Comparison of ENCODE assay signal across 19 mouse cellular contexts in genomic region chr2:146499111-146499510, GRCm38 (mm10). TPM values are rescaled to one million over a fixed set of nuclear protein-coding genes. Genes with fewer than 3 reads are reported as not detected.
DNase-seq lines count a peak whose midpoint lies in the region; ATAC-seq and TF ChIP-seq lines count a peak whose summit lies in the region.
"Had no signal": no experiment of that assay in that cellular context is flagged by ENCODE, and none has a peak within 500 bp of the region (broad histone marks: within the 10 kb centered on the region; RNA-seq: fewer than 3 reads in every experiment).

No protein-coding gene starts in this region.

- no peak for ATAC-seq in liver, embryonic 15.5 days (ENCODE audit: insufficient read depth)
- no peak for ATAC-seq in liver, postnatal 0 days
- ATAC-seq in liver, embryonic 16.5 days (ENCODE audit: low read depth), result no peak
- no peak for ATAC-seq in stomach, postnatal 0 days (ENCODE audit: low FRiP score, low TSS enrichment)
- ATAC-seq: activated CD4-positive, CD25-positive, alpha-beta regulatory T cell, adult 4 months; forebrain, embryonic 15.5 days; Patski had no signal

- no peak for TF ChIP-seq CTCF in liver, postnatal 0 days (IDR thresholded peaks at IDR 0.05; ENCODE audit: low read depth)
- TF ChIP-seq CTCF in stomach, postnatal 0 days (IDR thresholded peaks at IDR 0.05; ENCODE audit: low read depth), result no peak

- H3K4me3 ChIP-seq in liver, embryonic 15.5 days (replicated peaks), result no peak overlapping the region
- no peak overlapping the region for H3K4me3 ChIP-seq in liver, postnatal 0 days (ENCODE audit: low read depth, low read length)
- no peak overlapping the region for H3K4me3 ChIP-seq in liver, embryonic 16.5 days (ENCODE audit: low read depth, low read length)
- no peak overlapping the region for H3K4me3 ChIP-seq in stomach, postnatal 0 days (ENCODE audit: low read depth, low read length)
- H3K4me3 ChIP-seq: embryonic facial prominence, embryonic 10.5 days; erythroblast, embryonic 14.5 days; forebrain, embryonic 15.5 days; heart, embryonic 13.5 days; hindbrain, embryonic 15.5 days had no signal

- H3K9ac ChIP-seq in liver, embryonic 15.5 days, result no peak overlapping the region
- H3K9ac ChIP-seq in liver, postnatal 0 days (replicated peaks), result no peak overlapping the region
- no peak overlapping the region for H3K9ac ChIP-seq in liver, embryonic 16.5 days (ENCODE audit: low read depth, low read length)
- H3K9ac ChIP-seq in stomach, postnatal 0 days (ENCODE audit: low read length), result no peak overlapping the region
- H3K9ac ChIP-seq: forebrain, embryonic 15.5 days; heart, embryonic 13.5 days; hindbrain, embryonic 15.5 days had no signal

- peak; percentile 19 for DNase-seq in adrenal gland, postnatal 14 days
- no peak for DNase-seq in adrenal gland, adult 2 months
- DNase-seq in liver, postnatal 0 days, result no peak
- no peak for DNase-seq in left cerebral cortex, postnatal 10 days (ENCODE audit: extremely low spot score in 1 of 2, low spot score in 2 of 2)
- DNase-seq in stomach, postnatal 0 days (ENCODE audit: low spot score), result no peak
- no peak for DNase-seq in left cerebral cortex, postnatal 36 days (ENCODE audit: low spot score in 2 of 2)
- DNase-seq: adrenal gland, adult 8-10 months; cerebellum, adult 2 months; cerebellum, postnatal 10 days; heart, postnatal 36 days had no signal

- 63% methylated on average over 1 of the region's 1 CpGs for WGBS in liver, embryonic 15.5 days (ENCODE audit: insufficient replicate concordance)
- 62% methylated on average over 1 of the region's 1 CpGs for WGBS in liver, postnatal 0 days (ENCODE audit: insufficient replicate concordance)
- WGBS in liver, embryonic 16.5 days (ENCODE audit: insufficient replicate concordance), result 65% methylated on average over 1 of the region's 1 CpGs
- WGBS in stomach, postnatal 0 days, result 77% methylated on average over 1 of the region's 1 CpGs

- H3K9me3 ChIP-seq in liver, embryonic 15.5 days (replicated peaks), result no peaks in the 10 kb centered on the region
- H3K9me3 ChIP-seq in liver, postnatal 0 days (ENCODE audit: low read length), result no peaks in the 10 kb centered on the region
- H3K9me3 ChIP-seq in liver, embryonic 16.5 days (replicated peaks; ENCODE audit: control insufficient read depth, low read length), result no peaks in the 10 kb centered on the region
- H3K9me3 ChIP-seq in stomach, postnatal 0 days (ENCODE audit: control insufficient read depth, low read length), result no peaks in the 10 kb centered on the region
- H3K9me3 ChIP-seq: embryonic facial prominence, embryonic 10.5 days; forebrain, embryonic 15.5 days; heart, embryonic 13.5 days; hindbrain, embryonic 15.5 days had no signal

- no peaks in the 10 kb centered on the region for H3K27me3 ChIP-seq in liver, embryonic 15.5 days
- no peaks in the 10 kb centered on the region for H3K27me3 ChIP-seq in liver, postnatal 0 days (ENCODE audit: insufficient read depth, low read length)
- no peaks in the 10 kb centered on the region for H3K27me3 ChIP-seq in liver, embryonic 16.5 days (ENCODE audit: control insufficient read depth, insufficient read depth, low read depth, low read length)
- H3K27me3 ChIP-seq in stomach, postnatal 0 days (ENCODE audit: control insufficient read depth, insufficient read depth, low read length), result no peaks in the 10 kb centered on the region
- H3K27me3 ChIP-seq: forebrain, embryonic 15.5 days; heart, embryonic 13.5 days; hindbrain, embryonic 15.5 days; Patski had no signal

- no peaks in the 10 kb centered on the region for H3K36me3 ChIP-seq in liver, embryonic 15.5 days (replicated peaks)
- H3K36me3 ChIP-seq in liver, postnatal 0 days (replicated peaks; ENCODE audit: insufficient read depth, low read length), result no peaks in the 10 kb centered on the region
- no peaks in the 10 kb centered on the region for H3K36me3 ChIP-seq in liver, embryonic 16.5 days (ENCODE audit: control insufficient read depth, insufficient read depth)
- H3K36me3 ChIP-seq in stomach, postnatal 0 days (ENCODE audit: control insufficient read depth, insufficient read depth, low read length), result no peaks in the 10 kb centered on the region
- H3K36me3 ChIP-seq: embryonic facial prominence, embryonic 10.5 days; forebrain, embryonic 15.5 days; heart, embryonic 13.5 days; hindbrain, embryonic 15.5 days had no signal

- peaks cover 58% of the 10 kb centered on the region for H3K4me1 ChIP-seq in liver, embryonic 15.5 days (replicated peaks)
- peaks cover 40% of the 10 kb centered on the region for H3K4me1 ChIP-seq in liver, postnatal 0 days (ENCODE audit: insufficient read depth)
- peaks cover 46% of the 10 kb centered on the region for H3K4me1 ChIP-seq in liver, embryonic 16.5 days (ENCODE audit: control insufficient read depth, low read depth, low read length)
- H3K4me1 ChIP-seq in stomach, postnatal 0 days (replicated peaks; ENCODE audit: control insufficient read depth, insufficient read depth), result 0 out of 2 replicates have a peak, but pooled peaks cover 2% of the 10 kb centered on the region

- no peak for TF ChIP-seq EP300 in liver, postnatal 0 days (IDR thresholded peaks at IDR 0.05; ENCODE audit: low read depth)
- TF ChIP-seq EP300 in stomach, postnatal 0 days (optimal IDR thresholded peaks at IDR 0.05), result no peak

- H3K27ac ChIP-seq in liver, embryonic 15.5 days (replicated peaks), result peak overlapping the region; percentile 10; the same call in 1 of the 2 replicates
- H3K27ac ChIP-seq in liver, postnatal 0 days (ENCODE audit: low read depth), result no peak overlapping the region
- H3K27ac ChIP-seq in liver, embryonic 16.5 days (ENCODE audit: low read length), result peak overlapping the region; percentile 39
- H3K27ac ChIP-seq in stomach, postnatal 0 days (replicated peaks), result no peak overlapping the region
- H3K27ac ChIP-seq: embryonic facial prominence, embryonic 10.5 days; forebrain, embryonic 15.5 days; heart, embryonic 13.5 days; hindbrain, embryonic 15.5 days had no signal

- intact Hi-C loops in left cerebral cortex, postnatal 10 days (cut with DNase I), result no loop called here
- intact Hi-C loops in left cerebral cortex, postnatal 36 days (cut with DNase I), result no loop called here

- no peak overlapping the region for H3K4me2 ChIP-seq in liver, embryonic 15.5 days
- no peak overlapping the region for H3K4me2 ChIP-seq in liver, postnatal 0 days (ENCODE audit: low read depth, low read length)
- H3K4me2 ChIP-seq in liver, embryonic 16.5 days (ENCODE audit: low read depth, low read length), result no peak overlapping the region
- H3K4me2 ChIP-seq in stomach, postnatal 0 days (replicated peaks; ENCODE audit: low read depth), result no peak overlapping the region
- H3K4me2 ChIP-seq: forebrain, embryonic 15.5 days; heart, embryonic 13.5 days; hindbrain, embryonic 15.5 days had no signal

RNA-seq across cellular contexts. Expression of gene Ralgapa2, which starts 13.0 kb away (rescaled TPM):
- total RNA-seq in adrenal gland, postnatal 14 days (2021), result 35.3 and 35.4 TPM in 2 replicates
- total RNA-seq in adrenal gland, adult 2 months (2021), result 10 to 100 TPM; 22.1 to 28.4 TPM
- polyA plus RNA-seq in adrenal gland, adult 2 months (2012; rRNA removed), result 10.2 and 12.9 TPM in 2 replicates
- polyA plus RNA-seq in liver, embryonic 15.5 days (2015; fragmentation: Nextera tagmentation; extraction: Ambion mirVana), result 3.5 and 6.6 TPM in 2 replicates
- polyA plus RNA-seq in liver, postnatal 0 days (2015; fragmentation: Nextera tagmentation; extraction: Ambion mirVana), result 3.7 and 4.1 TPM in 2 replicates
- 4.5 and 5.9 TPM in 2 replicates for polyA plus RNA-seq in liver, embryonic 16.5 days (2015; fragmentation: Nextera tagmentation; extraction: Ambion mirVana)
- total RNA-seq in left cerebral cortex, postnatal 10 days (2021), result 10 to 100 TPM; 26.0 to 29.8 TPM
- 3.1 and 3.3 TPM in 2 replicates for polyA plus RNA-seq in stomach, postnatal 0 days (2015; fragmentation: Nextera tagmentation; extraction: Ambion mirVana)
- 10 to 100 TPM; 18.8 to 29.0 TPM for total RNA-seq in left cerebral cortex, postnatal 36 days (2021)

Comparison
In these comparisons a context has a peak if more than half of its experiments do, and no peak if none do; other contexts are left out.
1. H3K27ac ChIP-seq: peak in liver, embryonic 15.5 days (single experiment) and liver, embryonic 16.5 days (single experiment); none in liver, postnatal 0 days (single experiment) and stomach, postnatal 0 days (single experiment).